Mouse (Mus musculus): ENCODE measurements around the gene Adm2. TPM values are rescaled to one million over a fixed set of nuclear protein-coding genes. Genes with fewer than 3 reads are reported as not detected.

Adm2 gene
- total RNA-seq, 2 experiments from 2014 or later, result not detected

DNA sequence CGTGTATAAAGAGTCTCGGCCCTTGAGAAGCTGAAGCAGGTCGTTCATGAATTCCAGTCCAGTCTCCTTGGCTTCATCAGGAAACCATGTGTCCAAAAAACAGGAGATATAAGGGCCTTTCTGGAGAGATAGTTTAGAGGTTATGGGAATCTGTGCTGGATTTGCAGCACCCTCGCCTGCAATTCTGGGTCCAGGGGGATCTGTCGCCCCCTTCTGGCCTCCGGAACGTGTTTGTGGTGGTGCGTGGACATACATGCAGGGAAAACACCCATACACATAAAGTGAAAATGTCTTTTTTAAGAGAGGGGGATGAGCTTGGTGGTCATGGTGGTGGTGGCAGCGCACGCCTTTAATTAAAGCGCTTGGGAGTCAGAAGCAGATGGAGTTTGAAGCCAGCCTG lies 6.4 kb upstream of the Adm2 start:
- peak; percentile 33; the same call in 1 of the 2 replicates for TF ChIP-seq CTCF (IDR thresholded peaks at IDR 0.05)
- peak overlapping the region; percentile 90; the same call in 1 of the 2 replicates for H3K27ac ChIP-seq
- H3K4me3 ChIP-seq, result peak overlapping the region; percentile 93
- peak; percentile 17 for DNase-seq
- intact Hi-C loops (cut with DNase I), result loop anchor here (2.0 kb wide), 1 partner anchor 39 kb away; the partner anchor contains the start of genes Lmf2 and Ncaph2

- DNase-seq, result no peak
- intact Hi-C loops (cut with DNase I), result no loop called here
- no peak for TF ChIP-seq CTCF (IDR thresholded peaks at IDR 0.05)
- H3K4me3 ChIP-seq, result no peak overlapping the region
- no peak overlapping the region for H3K27ac ChIP-seq
Observed at GRCm38 (mm10) chr15:89321264-89321663, 1.3 kb upstream of the Adm2 start.

DNA sequence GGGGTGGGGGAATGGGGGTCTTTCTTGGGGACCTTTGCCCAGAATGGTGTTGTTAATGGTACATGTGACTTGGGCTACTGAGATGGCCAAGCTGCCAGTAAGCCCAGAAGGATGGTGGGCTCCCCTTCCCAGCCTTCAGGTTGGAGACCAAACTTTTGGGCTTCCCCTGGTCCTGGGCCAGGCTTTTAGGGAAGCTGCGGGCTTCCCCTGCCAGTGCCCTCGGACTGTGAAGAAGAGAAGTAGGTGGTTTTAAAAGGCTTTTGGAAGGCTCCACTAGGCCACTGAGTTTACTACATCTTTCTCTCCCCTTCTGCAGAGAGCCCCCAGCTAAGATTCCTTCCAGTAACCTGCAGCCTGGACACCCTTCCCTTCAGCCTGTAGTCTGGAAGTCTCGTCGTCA lies 1.1 kb downstream of the Adm2 start:
- intact Hi-C loops (cut with DNase I), result no loop called here
- TF ChIP-seq CTCF (IDR thresholded peaks at IDR 0.05), result no peak
- no peak for DNase-seq
- Histone ChIP-seq H3K4me3 (no peak overlapping the region), H3K27ac (no peak overlapping the region)

DNA sequence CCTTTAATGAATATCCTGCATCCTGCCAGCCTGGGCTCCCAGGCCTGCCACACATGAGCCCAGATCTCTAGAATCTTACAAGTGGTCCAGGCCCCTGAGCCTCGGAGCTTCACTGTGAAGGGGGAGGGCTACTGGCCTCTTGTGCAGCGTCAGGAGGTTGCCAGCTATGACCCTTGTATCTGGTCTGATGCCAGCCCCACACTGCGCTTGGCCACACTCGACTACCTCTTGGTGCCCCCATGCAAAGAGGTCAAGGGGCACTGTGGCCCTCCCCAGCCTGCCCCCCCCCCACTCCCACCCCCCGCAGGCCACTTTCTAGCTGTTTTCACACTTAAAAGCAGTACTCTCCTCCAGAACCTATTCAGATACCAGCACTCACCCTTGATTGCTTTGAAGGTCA lies 3.9 kb downstream of the Adm2 start:
- no peak overlapping the region for H3K27ac ChIP-seq
- no peak for TF ChIP-seq CTCF (IDR thresholded peaks at IDR 0.05)
- DNase-seq, result no peak
- H3K4me3 ChIP-seq, result no peak overlapping the region
- intact Hi-C loops (cut with DNase I), result no loop called here

- TF ChIP-seq CTCF (IDR thresholded peaks at IDR 0.05), result no peak
- DNase-seq, result no peak
- Histone ChIP-seq H3K4me3 (no peak within 1 kb of the TSS), H3K27ac (no peak within 1 kb of the TSS)
- intact Hi-C loops (cut with DNase I), result no loop called here
Observed at GRCm38 (mm10) chr15:89334271-89334670, 11.8 kb downstream of the Adm2 start, which contains the start of gene Miox. TSS of gene Miox (plus strand) at chr15:89334398.

DNA sequence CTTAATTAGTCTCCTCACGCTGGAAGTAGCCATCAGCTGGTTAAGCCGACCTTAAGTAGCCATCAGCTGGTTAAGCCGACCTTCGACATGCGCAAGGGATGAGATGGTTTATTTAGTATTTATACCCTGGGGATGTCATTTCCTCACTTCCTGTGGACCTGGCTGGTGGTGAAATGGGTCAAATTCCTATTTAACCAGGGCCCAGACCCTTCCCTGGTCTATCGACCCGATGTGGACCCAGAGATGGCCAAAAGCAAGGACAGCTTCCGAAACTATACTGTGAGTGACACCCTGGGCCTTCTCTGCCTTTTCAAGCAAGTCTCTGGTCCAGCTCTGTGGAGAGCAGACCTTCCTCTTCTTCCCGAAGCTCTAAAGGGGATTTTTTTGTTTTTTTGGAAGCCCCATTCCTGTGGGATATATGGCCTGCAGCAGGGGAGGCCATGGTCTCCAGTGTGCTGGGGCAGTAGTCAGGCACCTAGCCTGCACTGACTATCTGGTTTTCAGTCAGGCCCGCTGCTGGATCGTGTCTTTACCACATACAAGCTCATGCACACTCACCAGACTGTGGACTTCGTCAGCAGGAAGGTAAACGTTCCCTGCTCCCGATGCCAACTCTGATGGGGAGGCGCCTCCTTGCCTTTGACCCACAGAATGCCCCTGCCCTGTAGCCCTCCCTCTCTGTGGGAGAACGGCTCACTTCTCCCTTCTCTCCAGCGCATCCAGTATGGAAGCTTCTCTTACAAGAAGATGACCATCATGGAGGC lies 12.4 kb downstream of the Adm2 start:
- intact Hi-C loops (cut with DNase I), result no loop called here
- no peak overlapping the region for H3K27ac ChIP-seq
- DNase-seq, result no peak
- H3K4me3 ChIP-seq, result no peak overlapping the region
- no peak for TF ChIP-seq CTCF (IDR thresholded peaks at IDR 0.05)

DNA sequence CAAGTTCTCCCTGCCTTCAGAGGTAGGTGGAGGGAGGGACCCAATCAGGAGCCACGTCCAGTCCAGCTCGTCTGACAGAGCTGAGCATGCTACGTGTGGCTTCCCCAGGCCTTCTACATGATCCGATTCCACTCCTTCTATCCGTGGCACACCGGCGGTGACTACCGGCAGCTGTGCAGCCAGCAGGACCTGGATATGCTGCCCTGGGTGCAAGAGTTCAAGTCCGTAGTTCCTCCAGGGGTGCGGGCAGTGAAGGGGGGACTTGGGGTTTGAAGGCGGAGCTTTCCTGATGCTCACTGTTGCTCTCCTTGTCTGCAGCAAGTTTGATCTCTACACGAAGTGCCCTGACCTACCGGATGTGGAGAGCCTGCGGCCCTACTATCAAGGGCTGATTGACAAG lies 13.9 kb downstream of the Adm2 start:
- Histone ChIP-seq H3K4me3 (no peak overlapping the region), H3K27ac (no peak overlapping the region)
- intact Hi-C loops (cut with DNase I), result no loop called here
- no peak for TF ChIP-seq CTCF (IDR thresholded peaks at IDR 0.05)
- no peak for DNase-seq

DNA sequence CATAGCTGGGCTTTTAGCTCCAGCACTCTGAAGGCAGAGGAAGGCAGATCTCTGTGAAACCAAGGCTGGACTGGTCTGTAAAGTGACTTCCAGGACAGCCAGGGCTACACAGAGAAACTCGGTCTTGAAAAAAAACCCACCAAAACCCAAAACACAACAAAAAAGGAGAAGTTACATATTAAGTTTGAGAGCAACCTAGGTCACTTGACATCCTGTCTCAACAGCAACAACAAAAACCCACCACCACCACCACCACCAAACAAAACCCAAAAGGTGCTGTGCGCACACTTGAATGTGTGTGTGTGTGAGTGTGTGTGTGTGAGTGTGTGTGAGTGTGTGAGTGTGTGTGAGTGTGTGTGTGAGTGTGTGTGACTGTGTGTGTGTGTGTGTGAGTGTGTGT lies 17.2 kb downstream of the Adm2 start:
- TF ChIP-seq CTCF (IDR thresholded peaks at IDR 0.05), result no peak
- no peak for DNase-seq
- intact Hi-C loops (cut with DNase I), result no loop called here
- no peak overlapping the region for H3K27ac ChIP-seq
- no peak overlapping the region for H3K4me3 ChIP-seq

DNA sequence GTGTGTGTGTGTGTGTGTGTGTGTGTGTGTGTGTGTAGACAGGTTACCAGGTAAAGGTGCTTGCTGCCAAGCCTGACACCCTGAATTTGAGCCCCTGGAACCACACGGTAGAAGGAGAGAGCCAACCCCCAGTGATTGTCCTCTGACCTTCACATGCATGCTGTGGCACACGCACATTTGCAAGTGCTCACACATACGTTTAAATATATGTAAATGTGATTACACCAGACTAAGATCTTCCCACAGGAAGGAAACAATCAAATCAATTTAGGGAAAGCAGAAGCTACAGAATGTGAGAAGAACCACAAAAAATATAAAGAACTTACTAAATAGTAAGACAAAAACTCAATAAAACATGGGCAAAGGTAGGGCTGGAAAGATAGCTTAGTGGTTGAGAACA lies 17.6 kb downstream of the Adm2 start:
- Histone ChIP-seq H3K27ac (no peak overlapping the region), H3K4me3 (no peak overlapping the region)
- no peak for TF ChIP-seq CTCF (IDR thresholded peaks at IDR 0.05)
- intact Hi-C loops (cut with DNase I), result no loop called here
- DNase-seq, result no peak

DNA sequence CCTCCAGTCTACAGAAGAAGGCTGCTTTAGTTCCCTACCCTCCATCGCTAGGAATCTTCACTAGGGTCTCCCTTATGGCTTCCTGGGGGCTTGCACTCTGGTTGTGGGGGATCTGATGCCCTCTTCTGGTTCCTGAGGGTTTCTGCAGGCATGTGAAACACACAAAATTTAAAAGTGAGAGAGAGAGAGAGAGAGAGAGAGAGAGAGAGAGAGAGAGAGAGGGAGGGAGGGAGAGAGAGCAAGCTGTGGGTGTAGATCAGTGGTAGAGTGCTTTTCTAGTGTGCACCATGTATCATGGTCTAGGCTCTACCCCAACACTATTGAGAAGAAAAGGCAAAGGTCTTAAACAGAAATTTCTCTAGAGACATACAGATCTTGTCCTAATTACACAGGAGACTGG lies 19.2 kb downstream of the Adm2 start:
- intact Hi-C loops (cut with DNase I), result no loop called here
- Histone ChIP-seq H3K27ac (no peak overlapping the region), H3K4me3 (no peak overlapping the region)
- TF ChIP-seq CTCF (IDR thresholded peaks at IDR 0.05), result no peak
- no peak for DNase-seq

GRCm38 (mm10) chr15:89343325-89343724 lies 20.8 kb downstream of the Adm2 start:
- TF ChIP-seq CTCF (IDR thresholded peaks at IDR 0.05), result peak; percentile 62
- no peak overlapping the region for H3K27ac ChIP-seq
- no peak for DNase-seq
- no peak overlapping the region for H3K4me3 ChIP-seq
- intact Hi-C loops (cut with DNase I), result no loop called here

- no peak for DNase-seq
- no peak for TF ChIP-seq CTCF (IDR thresholded peaks at IDR 0.05)
- Histone ChIP-seq H3K4me3 (peak overlapping the region; percentile 50), H3K27ac (peak overlapping the region; percentile 74)
- intact Hi-C loops (cut with DNase I), result loop anchor here (10.0 kb wide), 1 partner anchor 184 kb away; no protein-coding TSS in a partner anchor
Observed at GRCm38 (mm10) chr15:89350447-89350846, 27.9 kb downstream of the Adm2 start.

DNA sequence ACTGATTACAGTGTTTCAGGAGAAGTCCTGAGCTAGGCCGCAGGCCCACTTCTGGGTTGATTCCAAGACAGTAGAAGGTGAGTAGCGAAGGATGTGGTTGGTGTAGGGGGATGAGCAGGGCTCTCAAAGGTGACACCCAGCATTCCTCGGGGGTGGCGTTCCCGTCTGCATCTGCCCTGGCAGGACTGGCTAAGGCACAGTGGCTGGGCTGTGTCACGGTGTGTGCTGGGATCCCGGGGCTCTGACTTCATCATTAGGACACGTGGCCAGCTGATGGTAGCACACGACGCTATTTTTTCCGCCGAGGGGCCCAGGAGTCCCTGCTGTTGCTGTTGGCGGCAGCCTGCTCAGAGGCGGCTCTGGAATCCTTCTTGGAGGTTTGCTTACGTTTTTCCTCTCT lies 28.8 kb downstream of the Adm2 start:
- intact Hi-C loops (cut with DNase I), result loop anchor here (10.0 kb wide), 1 partner anchor 183 kb away; no protein-coding TSS in a partner anchor
- H3K27ac ChIP-seq, result peak overlapping the region; percentile 74; the same call in 1 of the 2 replicates

DNA sequence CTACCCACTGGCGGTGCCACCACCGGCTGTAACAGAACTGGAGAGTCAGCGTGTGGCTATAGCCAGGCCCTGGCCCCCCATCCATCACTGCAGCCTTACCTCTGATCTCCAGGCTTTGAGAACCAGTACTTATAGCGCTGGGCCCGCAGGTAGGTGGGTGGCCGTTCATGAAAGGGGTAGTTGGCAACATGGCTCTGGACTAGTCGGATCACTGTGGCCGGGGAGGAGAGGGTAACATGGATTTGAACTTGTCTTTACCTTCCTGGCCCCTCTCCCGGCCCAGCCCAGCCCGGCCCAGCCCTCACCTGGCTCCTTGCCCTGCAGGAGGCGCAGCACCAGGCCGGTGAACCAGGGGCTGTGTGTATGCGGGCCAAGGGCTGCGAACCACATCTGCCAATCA lies 29.5 kb downstream of the Adm2 start:
- Histone ChIP-seq H3K4me3 (no peak overlapping the region), H3K27ac (no peak overlapping the region)
- intact Hi-C loops (cut with DNase I), result loop anchor here (10.0 kb wide), 1 partner anchor 183 kb away; no protein-coding TSS in a partner anchor
- no peak for TF ChIP-seq CTCF (IDR thresholded peaks at IDR 0.05)
- no peak for DNase-seq

More for the DNA sequence above, 28.8 kb downstream of the Adm2 start:
- DNase-seq, result no peak
- H3K4me3 ChIP-seq, result no peak overlapping the region
- no peak for TF ChIP-seq CTCF (IDR thresholded peaks at IDR 0.05)

Data from gastrocnemius, adult 2 months (tissue).